Mouse (Mus musculus): ENCODE measurements around the gene Gm20458.

DNA sequence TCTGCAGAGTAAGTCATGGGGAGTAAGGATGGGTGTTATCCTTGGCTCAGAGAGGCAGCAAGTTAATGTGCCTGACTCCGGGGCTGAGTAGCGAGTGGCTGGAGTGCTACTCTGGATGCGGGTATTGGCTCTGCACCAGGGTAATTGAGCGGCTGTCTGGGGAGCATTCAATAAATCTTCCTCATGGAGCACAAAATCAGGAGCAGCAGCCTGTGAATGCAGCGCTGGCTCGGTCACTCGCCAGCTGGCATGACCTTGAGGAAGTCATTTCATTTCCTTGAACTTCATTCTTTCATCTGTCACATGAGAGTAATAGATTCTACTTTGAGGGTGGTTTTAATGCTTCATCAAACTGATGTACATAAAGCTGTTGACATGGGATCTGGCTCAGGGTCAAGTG, 39.7 kb downstream of the Gm20458 start:
- TF ChIP-seq POLR2A (IDR thresholded peaks at IDR 0.05; ENCODE audit: insufficient read depth, low read depth, low read length) (no peak), CTCF (IDR thresholded peaks at IDR 0.05) (no peak)

Data from heart, adult 2 months (tissue).